Mouse (Mus musculus) G1E (cell line): ENCODE data around the gene Gm5475. TPM values are rescaled to one million over a fixed set of nuclear protein-coding genes. Genes with fewer than 3 reads are reported as not detected.
A peak's percentile ranks its signal among the peaks of the same experiment; 100 is the strongest.

ENCODE experiments used
- ATAC-seq: 2 replicates; pipeline ENCODE4 v1.8.0; 2016; ENCODE audit warnings: mild to moderate bottlenecking; ENCODE audit not compliant: insufficient number of reproducible peaks, poor library complexity, low FRiP score, severe bottlenecking; ENCODE audit errors: extremely low read depth
- DNase-seq: peaks from one replicate; pipeline ENCODE4 v3.0.0; 2012; ENCODE audit warnings: low spot score
- H3K27me3 ChIP-seq: 2 replicates; pipeline ENCODE4 v1.6.1; 2012; ENCODE audit warnings: mild to moderate bottlenecking, low read length, inconsistent platforms; ENCODE audit not compliant: insufficient read depth
- H3K36me3 ChIP-seq: replicated peaks from 2 replicates; pipeline ENCODE3; 2012; ENCODE audit warnings: mild to moderate bottlenecking, inconsistent platforms
- H3K4me1 ChIP-seq: 2 replicates; pipeline ENCODE4 v1.6.1; 2012; ENCODE audit warnings: low read depth, low read length, inconsistent platforms, mixed read lengths; ENCODE audit not compliant: insufficient read depth
- H3K4me3 ChIP-seq: 2 replicates; pipeline ENCODE4 v1.5.1; 2012; ENCODE audit warnings: low read depth, mild to moderate bottlenecking, inconsistent platforms, low read length, moderate library complexity, mixed read lengths
- H3K9me3 ChIP-seq: replicated peaks from 2 replicates; pipeline ENCODE4 v1.6.1; 2012; ENCODE audit warnings: inconsistent platforms
- CTCF ChIP-seq: IDR thresholded peaks from 2 replicates; pipeline ENCODE4 v1.5.1; 2012; ENCODE audit warnings: low read depth, low read length, inconsistent platforms, mixed read lengths
- GATA1 ChIP-seq: IDR thresholded peaks from 2 replicates; pipeline ENCODE4 v1.6.1; 2012; ENCODE audit warnings: borderline replicate concordance, low read length, inconsistent platforms, mixed read lengths
- GATA2 ChIP-seq: IDR thresholded peaks from 2 replicates; pipeline ENCODE4 v1.6.1; 2012; ENCODE audit warnings: low read depth, low read length, inconsistent platforms, borderline replicate concordance
- POLR2AphosphoS5 ChIP-seq: IDR thresholded peaks from 2 replicates; pipeline ENCODE4 v1.6.1; 2012; ENCODE audit warnings: low read depth, low read length, inconsistent platforms; ENCODE audit not compliant: insufficient replicate concordance
- TAL1 ChIP-seq: conservative IDR thresholded peaks from 2 replicates; pipeline ENCODE4 v1.6.1; 2012; ENCODE audit warnings: low read depth, low read length, inconsistent platforms, mixed read lengths
- polyA plus RNA-seq: library from polyadenylated mRNA; stranded (reverse); fragments of >175 nt; gene quantifications from 2 replicates; pipeline ENCODE4 v1.2.3, GENCODE M21; 2012
- total RNA-seq, 2 experiments: library from RNA; stranded (forward) in 1 of 2; stranded (reverse) in 1 of 2; fragments of 200-1000 nt in 1 of 2; fragments of >200 nt in 1 of 2; fragmentation: Nextera tagmentation in 1 of 2; gene quantifications; 2 replicates each; pipeline ENCODE4 v1.2.3; 2014 to 2017

Gene Gm5475
- total and polyA plus RNA-seq, 3 experiments, result 0.05 TPM; not detected in 2

- no peaks in the 10 kb centered on the region for H3K27me3 ChIP-seq
- H3K9me3 ChIP-seq, result 0 out of 2 replicates have a peak, but pooled peaks cover 2% of the 10 kb centered on the region
- no peaks in the 10 kb centered on the region for H3K36me3 ChIP-seq
- H3K4me3 ChIP-seq, result no peak overlapping the region
- TF ChIP-seq GATA2, result no peak
- no peak for TF ChIP-seq CTCF
- no peak for TF ChIP-seq POLR2AphosphoS5
- TF ChIP-seq TAL1, result no peak
- no peak for TF ChIP-seq GATA1
- ATAC-seq (no peak), DNase-seq (no peak)
- H3K4me1 ChIP-seq, result peaks cover 31% of the 10 kb centered on the region
Measured at GRCm38 (mm10) chr15:100451245-100451644, 29.3 kb downstream of the Gm5475 start.

DNA sequence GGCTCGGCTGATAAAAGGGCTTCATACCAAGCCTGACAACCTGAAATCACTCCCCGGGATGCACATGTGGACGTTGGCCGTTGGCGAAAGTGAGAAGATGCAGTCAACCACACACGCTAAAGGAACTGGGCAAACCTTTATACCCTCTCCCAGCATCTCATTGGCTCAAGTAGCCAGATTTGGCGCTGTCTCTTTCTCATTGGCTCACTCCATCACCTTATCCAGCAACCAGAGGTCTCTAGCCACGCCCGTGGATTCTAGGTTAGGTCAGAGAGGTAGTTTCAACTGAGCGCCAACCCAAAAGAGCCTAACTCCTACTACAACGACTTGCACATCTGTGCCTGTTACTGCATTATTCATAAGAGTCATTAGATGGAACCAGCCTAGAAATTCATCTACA is 30.5 kb downstream of the Gm5475 start:
- Histone ChIP-seq H3K4me1 (peaks cover 31% of the 10 kb centered on the region), H3K27me3 (no peaks in the 10 kb centered on the region), H3K36me3 (no peaks in the 10 kb centered on the region), H3K4me3 (no peak overlapping the region), H3K9me3 (0 out of 2 replicates have a peak, but pooled peaks cover 2% of the 10 kb centered on the region)
- DNase-seq (no peak), ATAC-seq (no peak)
- no peak for TF ChIP-seq CTCF
- TF ChIP-seq POLR2AphosphoS5, result no peak
- no peak for TF ChIP-seq TAL1
- TF ChIP-seq GATA2, result no peak
- no peak for TF ChIP-seq GATA1

DNA sequence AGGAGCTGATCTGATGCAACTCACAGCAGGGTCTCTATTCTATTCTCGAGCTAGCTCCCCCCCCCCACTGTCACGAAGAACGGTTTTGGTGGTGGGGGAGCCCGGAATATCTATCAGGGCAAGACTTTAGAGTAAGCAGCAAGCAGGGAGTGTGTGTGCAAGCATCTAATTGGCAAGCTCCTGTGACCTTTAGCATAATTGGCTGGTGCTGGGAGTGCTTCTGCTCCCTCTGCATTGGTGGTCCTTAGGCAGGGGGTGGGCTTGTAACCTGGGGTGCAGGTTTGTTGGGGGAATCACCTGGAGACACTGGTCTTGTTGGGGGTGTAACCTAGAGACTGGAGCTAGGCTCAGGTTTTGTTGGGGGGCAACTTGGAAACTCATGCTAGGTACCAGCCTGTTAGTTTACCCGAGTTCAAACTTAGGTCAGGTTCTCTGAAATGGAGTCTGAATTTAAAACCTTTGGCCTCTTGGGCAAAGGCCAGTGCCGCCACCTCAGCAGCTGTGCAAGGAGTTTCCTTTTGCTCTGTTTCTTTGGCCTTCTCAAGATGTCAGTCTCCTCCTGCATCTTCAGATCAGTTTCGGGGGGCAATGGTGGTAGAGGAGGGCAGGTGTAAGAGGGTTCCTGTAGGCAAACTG is 34.5 kb downstream of the Gm5475 start:
- peaks cover 36% of the 10 kb centered on the region for H3K4me1 ChIP-seq

GRCm38 (mm10) chr15:100457340-100457739 is 35.4 kb downstream of the Gm5475 start:
- DNase-seq, result peak; percentile 30
- no peaks in the 10 kb centered on the region for H3K9me3 ChIP-seq
- no peak overlapping the region; the same call in 1 of the 2 replicates for H3K4me3 ChIP-seq

More for the DNA sequence above, 34.5 kb downstream of the Gm5475 start:
- DNase-seq, result no peak
- no peak for ATAC-seq
- H3K9me3 ChIP-seq, result no peaks in the 10 kb centered on the region
- H3K36me3 ChIP-seq, result no peaks in the 10 kb centered on the region
- no peak overlapping the region for H3K4me3 ChIP-seq
- no peak for TF ChIP-seq TAL1
- TF ChIP-seq POLR2AphosphoS5, result no peak
- no peak for TF ChIP-seq GATA1
- TF ChIP-seq CTCF, result no peak
- TF ChIP-seq GATA2, result no peak
- no peaks in the 10 kb centered on the region for H3K27me3 ChIP-seq

GRCm38 (mm10) chr15:100458055-100458454 is 36.1 kb downstream of the Gm5475 start:
- TF ChIP-seq TAL1 (no peak), CTCF (peak; percentile 50), GATA1 (no peak), GATA2 (no peak)
- no peaks in the 10 kb centered on the region for H3K9me3 ChIP-seq
- no peaks in the 10 kb centered on the region for H3K27me3 ChIP-seq
- DNase-seq, result no peak
- H3K36me3 ChIP-seq, result no peaks in the 10 kb centered on the region
- no peak for ATAC-seq
- peaks cover 40% of the 10 kb centered on the region for H3K4me1 ChIP-seq
- H3K4me3 ChIP-seq, result no peak overlapping the region

More at GRCm38 (mm10) chr15:100457340-100457739, 35.4 kb downstream of the Gm5475 start:
- Histone ChIP-seq H3K27me3 (no peaks in the 10 kb centered on the region), H3K36me3 (no peaks in the 10 kb centered on the region), H3K4me1 (peaks cover 43% of the 10 kb centered on the region)
- TF ChIP-seq CTCF, result peak; percentile 91
- no peak for TF ChIP-seq TAL1
- no peak for TF ChIP-seq POLR2AphosphoS5
- no peak for TF ChIP-seq GATA1
- TF ChIP-seq GATA2, result no peak
- 0 out of 2 replicates have a peak, but pooled peaks have one; percentile 41 for ATAC-seq

DNA sequence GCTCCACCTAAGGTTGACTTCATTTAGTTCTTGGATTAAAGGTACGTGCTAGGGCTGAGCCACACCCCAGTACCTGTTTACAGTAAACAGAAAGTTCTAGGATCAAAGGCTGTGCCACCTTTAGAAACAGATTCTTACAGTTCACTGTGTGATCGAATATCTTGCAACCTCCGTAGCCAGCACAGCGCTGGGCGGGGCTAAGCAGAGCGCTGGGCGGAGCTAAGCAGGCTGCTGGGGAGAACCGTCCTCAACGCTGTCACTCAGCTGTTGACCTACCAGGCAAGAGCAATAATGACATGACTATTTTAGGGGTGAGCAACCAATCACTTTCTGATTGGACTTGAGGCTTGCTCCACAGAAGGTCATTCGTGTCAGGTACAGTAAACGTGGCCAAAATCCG is 39.0 kb downstream of the Gm5475 start:
- Histone ChIP-seq H3K36me3 (peaks cover 10% of the 10 kb centered on the region), H3K4me1 (peaks cover 41% of the 10 kb centered on the region), H3K4me3 (peak overlapping the region; percentile 5; the same call in 1 of the 2 replicates), H3K27me3 (no peaks in the 10 kb centered on the region), H3K9me3 (no peaks in the 10 kb centered on the region)
- DNase-seq, result no peak
- peak; percentile 84 for ATAC-seq
- TF ChIP-seq TAL1 (no peak), POLR2AphosphoS5 (no peak), CTCF (no peak), GATA1 (no peak), GATA2 (no peak)

DNA sequence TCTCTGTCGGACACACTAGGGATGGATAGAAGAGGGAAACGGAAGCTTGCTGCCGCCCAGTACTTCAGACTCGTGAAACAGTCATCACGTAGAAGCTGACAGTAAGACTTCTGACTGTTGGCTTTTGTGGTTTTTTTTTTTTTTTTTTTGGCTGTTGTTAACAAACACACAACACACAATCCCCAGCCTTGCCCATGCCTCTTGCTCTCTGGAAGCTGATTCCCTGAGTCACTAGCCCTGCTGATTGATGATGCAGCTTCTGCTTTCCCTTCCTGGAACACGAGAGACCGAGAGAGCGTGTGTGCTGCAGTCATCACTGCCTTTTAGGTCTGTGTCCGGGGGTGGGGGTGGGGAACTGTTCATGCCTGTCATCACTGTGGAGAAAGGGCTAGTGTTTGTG is 39.7 kb downstream of the Gm5475 start:
- peaks cover 16% of the 10 kb centered on the region for H3K36me3 ChIP-seq
- no peak for TF ChIP-seq GATA2
- no peak overlapping the region for H3K4me3 ChIP-seq
- DNase-seq, result no peak
- no peaks in the 10 kb centered on the region for H3K27me3 ChIP-seq
- H3K4me1 ChIP-seq, result peaks cover 46% of the 10 kb centered on the region
- H3K9me3 ChIP-seq, result no peaks in the 10 kb centered on the region
- ATAC-seq, result no peak
